Mouse (Mus musculus) kidney, adult 11 months (tissue): ENCODE measurements around the gene Cmss1.

ENCODE experiments used
- DNase-seq: peaks from one replicate; pipeline ENCODE4 v3.0.0; 2022

The Cmss1 gene

GRCm38 (mm10) chr16:57278976-57279626 lies 327.6 kb downstream of the Cmss1 start:
- no peak for DNase-seq

- DNase-seq, result no peak
Observed at GRCm38 (mm10) chr16:57269751-57270150, 336.9 kb downstream of the Cmss1 start.

DNA sequence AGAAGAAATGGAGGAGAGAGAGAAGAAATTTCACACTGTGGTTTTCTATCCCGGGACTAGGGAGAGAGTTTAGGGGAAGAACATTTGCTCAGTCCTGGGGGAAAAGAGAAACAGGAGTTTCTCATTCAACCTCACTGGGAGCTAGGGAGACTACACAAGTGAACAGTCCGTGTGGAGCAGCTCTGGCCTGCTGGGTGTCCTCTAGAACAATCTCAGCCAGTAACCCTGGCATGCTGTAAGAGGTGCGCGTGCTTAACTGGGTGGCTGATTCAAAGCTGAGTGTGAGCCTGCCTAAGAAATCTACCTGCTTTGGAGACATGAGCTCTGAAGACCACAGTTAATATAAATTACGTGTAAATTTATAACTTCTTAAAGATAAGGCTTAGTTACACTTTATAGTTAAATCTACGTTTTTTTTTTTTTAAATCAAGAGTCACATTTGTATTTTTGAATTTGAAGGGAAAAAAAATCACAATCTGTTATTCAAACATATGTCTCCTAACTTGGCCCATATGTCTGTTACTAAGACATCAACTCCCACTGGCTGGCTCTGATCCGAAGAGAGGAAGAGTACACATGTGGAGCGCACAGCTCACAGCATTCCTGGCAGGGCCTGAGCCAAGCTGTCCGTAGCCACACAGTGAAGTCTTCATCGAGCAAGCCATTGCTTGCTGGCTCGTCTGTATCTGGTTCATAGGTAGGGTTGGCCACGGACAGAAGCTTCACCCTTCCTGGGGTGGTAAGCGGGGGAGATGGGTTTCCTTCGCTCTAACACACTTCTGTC lies 338.4 kb downstream of the Cmss1 start:
- no peak for DNase-seq

- no peak for DNase-seq
Observed at GRCm38 (mm10) chr16:57267068-57267467, 339.6 kb downstream of the Cmss1 start.

DNA sequence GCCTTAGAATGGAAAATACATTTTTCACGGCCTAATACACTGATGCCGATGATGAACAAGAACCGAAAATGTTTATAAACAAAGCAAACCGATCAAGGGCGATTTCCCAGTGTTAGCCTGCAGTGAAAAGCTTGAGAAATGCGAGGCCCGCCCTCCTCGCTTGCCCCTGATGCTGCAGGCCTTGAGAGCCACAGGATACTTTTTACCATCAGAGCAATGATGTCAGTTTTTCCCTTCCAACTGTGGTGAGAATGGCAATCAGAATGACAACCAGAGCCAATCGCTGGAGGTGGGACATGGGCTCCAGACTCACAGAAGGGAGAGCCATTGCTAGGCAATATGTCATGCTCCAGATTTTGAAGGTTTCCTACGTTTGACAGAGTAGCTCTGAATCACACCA lies 346.5 kb downstream of the Cmss1 start:
- DNase-seq, result no peak

GRCm38 (mm10) chr16:57259356-57260083 lies 347.1 kb downstream of the Cmss1 start:
- no peak for DNase-seq
